Mouse (Mus musculus) forebrain, embryonic 16.5 days (tissue): ENCODE results near the gene Homez. TPM values are rescaled to one million over a fixed set of nuclear protein-coding genes. Genes with fewer than 3 reads are reported as not detected.

Source experiments
- ATAC-seq: fragments of 200-750 bp; cut with Nextera tagmentation; 2 replicates; pipeline ENCODE4 v1.8.0; 2017; ENCODE audit warnings: mild to moderate bottlenecking, moderate library complexity
- H3K27ac ChIP-seq: fragments of 300-500 bp; sonication (generic); 2 replicates; pipeline ENCODE4 v1.5.1; 2014; ENCODE audit warnings: low read length, control low read depth
- H3K27me3 ChIP-seq: fragments of 300-500 bp; sonication (generic); replicated peaks from 2 replicates; pipeline ENCODE4 v1.6.1; 2014; ENCODE audit warnings: low read length; ENCODE audit not compliant: control insufficient read depth, insufficient read depth
- H3K36me3 ChIP-seq: fragments of 300-500 bp; sonication (generic); 2 replicates; pipeline ENCODE4 v1.6.1; 2014; ENCODE audit not compliant: control insufficient read depth, insufficient read depth
- H3K4me1 ChIP-seq: fragments of 300-500 bp; sonication (generic); replicated peaks from 2 replicates; pipeline ENCODE4 v1.6.1; 2014; ENCODE audit warnings: low read length; ENCODE audit not compliant: control insufficient read depth, insufficient read depth
- H3K4me2 ChIP-seq: fragments of 300-500 bp; sonication (generic); 2 replicates; pipeline ENCODE4 v1.6.1; 2014; ENCODE audit warnings: mild to moderate bottlenecking, low read length, control low read depth
- H3K4me3 ChIP-seq: fragments of 300-500 bp; sonication (generic); replicated peaks from 2 replicates; pipeline ENCODE4 v1.5.1; 2014; ENCODE audit warnings: mild to moderate bottlenecking, low read length, control low read depth
- H3K9ac ChIP-seq: fragments of 300-500 bp; sonication (generic); replicated peaks from 2 replicates; pipeline ENCODE4 v1.6.1; 2014; ENCODE audit warnings: low read depth, low read length, control low read depth
- H3K9me3 ChIP-seq: fragments of 300-500 bp; sonication (generic); 2 replicates; pipeline ENCODE4 v1.6.1; 2016; ENCODE audit warnings: low read length; ENCODE audit not compliant: control insufficient read depth
- WGBS: fragments of 180-500 bp; shearing (Covaris S2); extraction: QIAGEN DNeasy Blood & Tissue Kit; methylation state at CpG from one replicate; pipeline ENCODE4 v1.1.7; 2014; 5-methylcytosine and 5-hydroxymethylcytosine counted together
- polyA plus RNA-seq: library from polyadenylated mRNA; unstranded; fragments of >200 nt; fragmentation: Nextera tagmentation; extraction: Ambion mirVana; gene quantifications from 2 replicates; pipeline ENCODE4 v1.2.1, GENCODE M21; 2015

Homez gene
- 12.1 and 13.4 TPM in 2 replicates for polyA plus RNA-seq

DNA sequence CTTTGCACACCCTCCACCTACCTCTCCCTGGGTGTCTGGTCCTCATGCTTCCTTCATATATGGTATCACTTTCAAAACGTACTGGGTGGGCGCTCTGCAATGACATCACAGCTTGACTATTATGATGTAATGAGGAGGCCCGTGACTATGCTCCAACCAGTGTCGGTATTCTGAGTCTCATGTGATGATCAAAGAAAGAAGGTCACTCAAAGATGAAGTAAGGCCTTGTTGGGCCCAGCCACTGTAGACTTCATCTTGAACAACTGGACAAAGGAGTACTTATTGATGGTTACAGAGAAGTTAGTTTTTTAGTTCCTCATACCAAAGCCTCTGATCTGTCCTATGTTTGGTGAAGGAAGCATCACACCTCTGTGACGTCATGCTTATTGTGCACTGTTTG lies at the start of gene Homez:
Gene Homez (minus strand): TSS at position 101 of the 400 bp plus-strand sequence.
- peaks cover 6% of the 10 kb centered on the region for H3K4me1 ChIP-seq
- no peak within 1 kb of the TSS for H3K4me3 ChIP-seq
- no peak within 1 kb of the TSS for H3K4me2 ChIP-seq
- H3K36me3 ChIP-seq, result no peaks in the 10 kb centered on the region
- WGBS, result 89% methylated on average over 5 of the region's 5 CpGs
- no peak for ATAC-seq
- H3K9me3 ChIP-seq, result no peaks in the 10 kb centered on the region
- H3K9ac ChIP-seq, result no peak within 1 kb of the TSS
- no peaks in the 10 kb centered on the region for H3K27me3 ChIP-seq
- no peak within 1 kb of the TSS for H3K27ac ChIP-seq

DNA sequence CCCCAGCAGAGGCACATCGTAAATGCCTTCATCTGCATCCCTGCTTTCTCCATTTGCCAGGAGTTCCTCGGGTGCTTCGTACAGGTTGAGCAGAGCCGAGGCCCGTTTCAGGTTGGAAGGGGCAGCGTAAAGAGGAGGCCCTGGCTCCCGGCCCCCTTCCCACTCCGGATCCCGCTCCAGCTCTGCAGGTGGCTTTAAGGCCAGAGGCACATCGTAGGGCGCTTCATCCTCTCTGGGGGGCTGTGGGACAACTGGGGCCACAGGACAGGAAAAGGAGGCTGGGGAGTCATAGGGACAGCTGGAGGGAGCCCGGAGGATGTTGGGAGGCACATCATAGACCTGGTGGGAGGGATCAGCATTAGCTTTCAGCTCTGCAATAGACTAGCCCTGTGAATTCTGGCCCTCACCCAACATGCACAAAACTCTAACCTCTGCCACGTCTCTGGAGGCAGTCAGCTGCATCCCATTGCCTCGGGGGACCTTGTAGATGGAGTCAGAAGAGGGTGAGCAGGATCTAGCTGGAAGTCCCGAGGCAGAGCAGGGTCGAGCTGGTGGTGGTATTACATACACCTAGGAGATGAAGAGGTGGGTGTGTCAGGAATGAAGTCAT lies 49.4 kb upstream of the Homez start:
- H3K9ac ChIP-seq, result no peak overlapping the region
- H3K27ac ChIP-seq, result no peak overlapping the region
- H3K27me3 ChIP-seq, result no peaks in the 10 kb centered on the region
- H3K9me3 ChIP-seq, result peaks cover 10% of the 10 kb centered on the region; the same call in 1 of the 2 replicates
- H3K4me3 ChIP-seq, result no peak overlapping the region
- H3K4me2 ChIP-seq, result no peak overlapping the region
- peaks cover 11% of the 10 kb centered on the region for H3K36me3 ChIP-seq
- ATAC-seq, result no peak
- H3K4me1 ChIP-seq, result peaks cover 15% of the 10 kb centered on the region
- WGBS, result 94% methylated on average over 16 of the region's 16 CpGs

DNA sequence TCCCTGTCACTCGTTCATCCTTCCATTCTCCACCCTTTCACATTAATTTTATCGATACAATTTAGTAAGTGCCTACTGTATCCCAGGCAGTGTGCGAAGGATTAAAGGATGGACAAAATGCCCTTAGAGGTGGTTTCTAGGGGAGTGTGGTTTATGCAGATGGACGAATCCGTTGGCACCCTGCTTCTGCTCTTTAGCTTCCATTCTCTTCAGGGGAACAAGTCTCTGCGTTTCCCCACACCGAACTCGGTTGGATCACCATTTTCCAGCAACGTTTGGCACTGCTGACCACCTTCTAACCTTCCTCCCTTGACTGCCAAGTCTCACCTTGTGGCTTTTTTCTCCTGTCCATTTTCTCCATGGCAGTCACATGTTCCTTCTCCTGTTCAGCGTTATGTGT lies 42.6 kb upstream of the Homez start:
- Histone ChIP-seq H3K27ac (peak overlapping the region; percentile 87), H3K27me3 (no peaks in the 10 kb centered on the region), H3K36me3 (peaks cover 10% of the 10 kb centered on the region), H3K9me3 (no peaks in the 10 kb centered on the region), H3K4me1 (peaks cover 27% of the 10 kb centered on the region), H3K4me2 (peak overlapping the region; percentile 97), H3K9ac (peak overlapping the region; percentile 98), H3K4me3 (peak overlapping the region; percentile 89)
- ATAC-seq, result no peak; the same call in 1 of the 2 replicates
- WGBS, result 14% methylated on average over 10 of the region's 10 CpGs

DNA sequence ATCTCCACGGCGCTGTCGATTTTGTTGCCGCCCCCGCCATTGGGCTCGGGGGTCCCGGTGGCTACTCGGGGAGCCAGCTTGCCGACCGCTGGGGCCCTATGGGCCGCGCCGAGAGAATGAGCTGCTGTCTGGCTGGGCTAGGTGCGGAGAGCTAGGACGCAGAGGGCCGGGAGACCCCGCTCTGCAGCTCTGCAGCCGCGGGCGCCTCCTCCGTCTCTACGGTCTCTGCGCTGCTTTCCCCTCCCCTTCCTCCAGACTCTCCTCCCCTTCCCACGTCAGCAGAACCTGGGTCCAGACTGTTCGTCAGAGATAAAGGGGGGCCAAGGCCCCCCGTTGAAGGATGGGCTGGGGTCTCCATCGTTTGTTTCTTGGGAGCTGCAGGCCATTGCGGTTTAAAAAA lies 42.1 kb upstream of the Homez start, which contains the start of gene Slc22a17:
Gene Slc22a17 (minus strand): TSS at position 247 of the 400 bp plus-strand sequence.
- H3K27ac ChIP-seq, result peak within 1 kb of the TSS; percentile 87
- H3K4me2 ChIP-seq, result peak within 1 kb of the TSS; percentile 97
- H3K4me3 ChIP-seq, result peak within 1 kb of the TSS; percentile 89
- 0% methylated on average over 28 of the region's 28 CpGs for WGBS
- H3K9me3 ChIP-seq, result no peaks in the 10 kb centered on the region
- peaks cover 14% of the 10 kb centered on the region for H3K36me3 ChIP-seq
- peak within 1 kb of the TSS; percentile 98 for H3K9ac ChIP-seq
- peak; percentile 98 for ATAC-seq
- no peaks in the 10 kb centered on the region for H3K27me3 ChIP-seq
- peaks cover 27% of the 10 kb centered on the region for H3K4me1 ChIP-seq

DNA sequence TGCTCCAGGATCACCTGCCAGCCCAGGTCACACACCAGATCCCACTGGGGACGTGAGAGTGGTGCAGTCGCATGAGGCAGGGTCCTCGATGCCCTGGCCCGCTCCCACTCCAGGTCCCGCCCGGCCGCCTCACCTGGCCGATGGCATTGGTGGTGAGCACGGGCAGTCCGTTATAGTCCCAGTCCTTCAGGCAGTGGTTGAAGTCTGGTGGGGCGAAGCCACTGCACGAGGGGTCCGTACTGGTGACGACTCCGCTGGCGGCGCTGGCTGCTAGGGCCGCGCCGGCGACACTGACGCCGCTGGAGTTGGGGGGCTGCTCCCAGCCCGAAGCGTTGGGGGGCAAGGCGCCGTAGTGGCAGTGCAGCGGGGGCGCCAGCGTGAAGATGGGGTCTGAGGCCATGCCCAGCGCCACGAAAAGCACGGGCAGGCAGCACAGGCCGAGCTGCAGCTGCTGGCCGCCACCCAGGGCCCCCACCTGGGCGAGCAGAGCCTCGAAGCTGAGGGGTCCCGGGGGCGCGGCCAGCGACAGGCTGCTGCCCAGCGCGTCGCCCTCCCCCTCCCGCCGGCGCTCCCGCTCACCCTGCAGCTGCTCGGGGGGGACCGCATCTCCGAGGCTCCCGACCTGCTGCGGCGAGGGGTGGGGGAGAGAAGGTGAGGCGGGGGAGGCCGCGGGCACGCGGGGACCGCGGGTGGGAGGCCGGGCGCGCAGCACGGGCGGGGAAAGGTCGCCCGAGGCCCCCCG lies 41.5 kb upstream of the Homez start:
- Histone ChIP-seq H3K4me2 (peak overlapping the region; percentile 97), H3K27ac (peak overlapping the region; percentile 87), H3K36me3 (peaks cover 17% of the 10 kb centered on the region), H3K9me3 (no peaks in the 10 kb centered on the region), H3K4me1 (peaks cover 27% of the 10 kb centered on the region), H3K4me3 (peak overlapping the region; percentile 89), H3K9ac (peak overlapping the region; percentile 98), H3K27me3 (no peaks in the 10 kb centered on the region)
- WGBS, result 2% methylated on average over 50 of the region's 69 CpGs
- peak; percentile 64 for ATAC-seq

DNA sequence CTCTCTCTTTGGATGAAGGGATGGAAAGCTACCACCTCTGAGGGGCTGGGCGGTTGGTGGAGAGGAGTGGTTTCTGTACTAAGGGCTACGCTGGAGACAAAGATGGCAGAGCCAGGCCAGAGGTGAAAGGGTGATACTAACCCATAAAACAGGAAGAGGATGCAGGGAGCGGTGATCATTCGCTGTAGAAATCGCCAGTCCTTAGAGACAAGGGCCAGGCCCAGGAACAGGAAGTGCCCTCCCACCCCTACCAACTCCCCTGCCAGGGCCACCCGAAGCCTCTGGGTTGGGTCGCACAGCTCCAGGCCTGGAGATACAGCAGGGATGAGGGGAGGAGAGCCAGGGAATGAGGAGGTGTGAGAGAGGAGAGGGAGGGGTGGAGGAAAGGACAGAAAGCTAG lies 37.9 kb upstream of the Homez start:
- H3K9me3 ChIP-seq, result no peaks in the 10 kb centered on the region
- H3K27me3 ChIP-seq, result no peaks in the 10 kb centered on the region
- H3K4me2 ChIP-seq, result no peak overlapping the region
- no peak overlapping the region for H3K27ac ChIP-seq
- peaks cover 25% of the 10 kb centered on the region for H3K4me1 ChIP-seq
- no peak for ATAC-seq
- peaks cover 30% of the 10 kb centered on the region for H3K36me3 ChIP-seq
- H3K4me3 ChIP-seq, result no peak overlapping the region
- H3K9ac ChIP-seq, result 0 out of 2 replicates have a peak overlapping the region, but pooled peaks have one; percentile 9
- 94% methylated on average over 7 of the region's 7 CpGs for WGBS

DNA sequence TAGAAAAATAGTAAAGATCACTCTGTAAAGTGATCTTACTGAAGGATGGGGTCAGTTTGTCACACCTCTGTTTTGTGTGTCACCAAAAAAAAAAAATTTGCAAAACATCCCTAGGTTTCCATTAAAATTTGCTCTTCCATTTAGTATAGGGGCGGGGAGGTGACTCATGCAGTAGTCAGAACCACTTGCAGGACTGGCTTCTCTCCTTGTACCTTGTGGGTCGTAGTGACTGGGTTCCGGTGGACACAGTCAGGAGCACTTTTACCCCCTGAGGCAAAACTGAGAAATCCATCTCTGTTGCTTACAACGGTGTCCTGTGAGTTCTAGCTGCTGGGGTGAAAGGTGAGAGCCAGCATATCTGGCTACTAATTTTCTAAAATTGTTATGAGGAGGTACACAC lies 32.9 kb upstream of the Homez start:
- 97% methylated on average over 4 of the region's 4 CpGs for WGBS
- no peak overlapping the region for H3K9ac ChIP-seq
- peaks cover under 1% of the 10 kb centered on the region; the same call in 1 of the 2 replicates for H3K4me1 ChIP-seq
- H3K27ac ChIP-seq, result no peak overlapping the region
- no peaks in the 10 kb centered on the region for H3K27me3 ChIP-seq
- no peaks in the 10 kb centered on the region for H3K9me3 ChIP-seq
- H3K4me3 ChIP-seq, result no peak overlapping the region
- H3K4me2 ChIP-seq, result no peak overlapping the region
- no peak for ATAC-seq
- peaks cover 31% of the 10 kb centered on the region for H3K36me3 ChIP-seq

DNA sequence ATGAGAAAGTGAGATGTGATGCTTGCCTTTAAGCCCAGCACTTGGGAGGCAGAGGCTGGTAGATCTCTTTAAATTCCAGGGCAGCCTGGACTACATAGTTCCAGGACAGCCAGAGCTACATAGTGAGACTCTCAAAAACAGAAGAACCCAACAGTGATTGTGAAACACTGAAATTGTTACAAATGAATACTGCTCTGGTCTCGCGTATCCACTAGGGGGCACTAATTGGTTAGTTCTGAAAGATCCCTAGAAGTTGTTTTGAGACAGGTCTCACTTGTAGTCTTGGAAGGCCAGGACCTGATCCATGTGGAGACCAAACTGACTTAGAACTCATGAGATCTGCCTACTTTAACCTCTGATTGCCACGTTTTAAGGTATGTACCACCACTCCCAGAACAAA lies 29.6 kb upstream of the Homez start:
- H3K4me2 ChIP-seq, result no peak overlapping the region
- 2% methylated on average over 3 of the region's 3 CpGs for WGBS
- H3K4me3 ChIP-seq, result no peak overlapping the region
- peaks cover 12% of the 10 kb centered on the region for H3K4me1 ChIP-seq
- no peaks in the 10 kb centered on the region for H3K9me3 ChIP-seq
- H3K27me3 ChIP-seq, result no peaks in the 10 kb centered on the region
- no peak overlapping the region for H3K27ac ChIP-seq
- no peak overlapping the region for H3K9ac ChIP-seq
- H3K36me3 ChIP-seq, result peaks cover 27% of the 10 kb centered on the region
- peak; percentile 70 for ATAC-seq

DNA sequence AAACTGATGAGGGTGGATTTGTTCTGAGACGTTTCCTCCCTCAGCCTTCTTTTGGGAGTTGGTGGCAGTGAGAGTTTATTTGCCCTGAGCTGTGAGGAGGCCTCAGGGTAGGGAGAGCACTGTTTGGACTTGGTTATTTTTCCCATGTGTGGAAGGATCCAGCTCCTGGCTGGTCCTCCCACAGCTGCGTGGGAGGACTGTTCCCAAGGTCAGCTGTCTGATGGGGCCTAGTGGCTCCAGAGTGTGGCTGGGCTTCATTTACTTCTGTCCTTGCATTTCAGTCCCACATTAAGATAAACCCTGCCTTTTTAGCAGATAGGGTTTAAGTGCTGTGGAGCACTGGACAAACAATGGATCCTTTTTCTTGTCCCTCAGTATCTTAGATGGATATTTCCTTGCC lies 26.7 kb upstream of the Homez start:
- H3K27me3 ChIP-seq, result no peaks in the 10 kb centered on the region
- H3K4me1 ChIP-seq, result peaks cover 18% of the 10 kb centered on the region
- no peak overlapping the region for H3K4me2 ChIP-seq
- H3K9ac ChIP-seq, result no peak overlapping the region
- ATAC-seq, result no peak
- no peak overlapping the region for H3K4me3 ChIP-seq
- no peak overlapping the region for H3K27ac ChIP-seq
- 71% methylated on average over 2 of the region's 2 CpGs for WGBS
- H3K36me3 ChIP-seq, result peaks cover 22% of the 10 kb centered on the region
- H3K9me3 ChIP-seq, result no peaks in the 10 kb centered on the region
